Mouse (Mus musculus) erythroblast, embryonic 14.5 days (primary cell): ENCODE results near the gene Uvrag.

Experiments used
- GATA1 ChIP-seq: IDR thresholded peaks from 2 replicates; pipeline ENCODE4 v1.6.1; 2012; ENCODE audit warnings: low read length, inconsistent platforms, mixed read lengths
- TAL1 ChIP-seq: IDR thresholded peaks from 3 replicates; pipeline ENCODE4 v1.6.1; 2012; ENCODE audit warnings: low read length, inconsistent platforms, mixed read lengths

DNA sequence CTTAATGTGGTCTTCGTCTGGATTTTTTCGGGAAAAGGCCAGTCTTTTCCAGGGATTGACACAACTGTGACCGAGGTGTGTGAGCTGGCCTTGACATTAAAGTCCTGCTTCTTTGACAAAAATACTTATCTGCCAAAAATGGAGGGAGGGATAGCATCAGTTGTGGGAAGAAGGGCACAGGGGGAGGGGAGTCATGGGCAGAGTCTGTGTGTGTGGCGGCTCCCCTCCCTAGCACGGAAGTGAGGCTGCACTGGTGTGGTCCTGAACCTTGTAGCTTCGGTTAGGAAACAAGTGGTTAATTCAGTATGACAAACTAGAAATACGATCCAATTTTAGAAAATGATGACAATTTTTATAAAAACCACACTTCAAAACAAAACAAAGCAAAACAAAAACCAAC, 202.3 kb downstream of the Uvrag start:
- TF ChIP-seq GATA1 = no peak
- no peak for TF ChIP-seq TAL1
